Mouse (Mus musculus): Measurements from ENCODE around the gene Hpdl. TPM values are rescaled to one million over a fixed set of nuclear protein-coding genes. Genes with fewer than 3 reads are reported as not detected.

Hpdl gene
- polyA plus RNA-seq (2012; ENCODE audit: low replicate concordance) = 0.28 and 0.30 TPM in 2 replicates

DNA sequence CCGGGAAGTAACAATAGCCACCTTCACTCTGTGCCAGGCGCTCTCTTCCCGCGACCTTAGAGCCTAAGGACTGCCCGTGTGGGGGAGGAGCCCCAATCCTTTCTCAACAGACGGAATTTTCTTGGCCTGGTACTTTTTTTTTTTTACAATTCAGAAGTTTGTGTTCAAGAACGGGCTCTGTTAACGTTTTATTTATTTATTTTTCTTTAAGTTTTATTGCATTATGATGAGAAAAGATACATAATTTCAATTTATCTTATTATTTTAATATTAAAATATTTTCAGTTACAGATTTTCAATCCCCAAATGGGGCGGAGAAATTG lies at the start of gene Hpdl:
Gene Hpdl, minus strand, starts transcription at position 14 of the 323 bp plus-strand sequence.

DNA sequence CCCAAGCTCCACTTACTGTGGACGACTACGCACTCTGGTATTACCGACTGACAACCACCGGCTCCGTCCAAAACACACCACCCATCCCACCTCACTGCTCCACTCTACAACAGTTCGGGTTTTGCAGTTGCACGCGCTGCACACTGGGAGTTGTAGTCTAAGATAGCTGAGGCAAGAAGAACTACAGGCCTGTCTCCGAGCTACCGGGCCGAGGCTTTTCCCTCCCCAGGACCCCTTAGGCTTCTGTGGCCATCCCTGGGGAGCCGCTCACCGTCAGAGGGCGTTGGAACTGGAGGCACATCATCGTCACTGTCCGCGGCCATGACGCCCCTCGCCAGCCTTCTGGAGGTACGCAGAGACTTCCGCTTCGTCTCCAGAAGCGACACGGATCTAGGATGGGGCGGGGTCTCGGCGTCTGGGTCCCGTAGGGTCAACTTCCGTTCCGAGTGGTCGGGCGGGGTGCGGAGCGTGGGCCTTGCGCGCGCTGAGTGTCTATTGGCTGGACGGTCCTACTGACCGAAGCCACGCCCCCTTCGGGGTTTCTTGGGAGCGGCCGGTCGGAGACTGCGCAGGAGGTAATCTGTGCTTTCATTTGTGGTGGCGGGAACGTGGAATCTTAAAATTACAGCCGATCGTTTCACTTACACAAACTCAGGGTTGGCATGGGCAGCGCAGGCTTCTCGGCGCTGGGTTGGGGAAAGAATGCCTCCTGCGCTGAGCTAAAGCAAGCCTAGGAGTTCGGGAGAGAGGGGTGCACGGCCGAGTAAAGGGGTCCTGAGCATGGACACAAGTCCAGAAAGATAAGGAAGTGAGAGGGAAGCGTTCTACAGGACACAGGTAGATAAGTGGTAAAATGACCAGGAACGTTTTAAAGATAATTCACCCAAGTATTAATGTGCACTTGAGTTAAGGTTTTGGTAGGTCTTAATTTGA lies 14.0 kb downstream of the Hpdl start, which contains the start of the genes Toe1 and Mutyh:
Gene Toe1, minus strand, starts transcription at position 444 of the 933 bp plus-strand sequence.
Gene Mutyh, plus strand, starts transcription at position 527 of the 933 bp plus-strand sequence.

Other genes with a start within 250 kb of the Hpdl start
- 5.2 and 5.3 TPM in 2 replicates for gene Ccdc17, start 225.1 kb downstream of the Hpdl start, polyA plus RNA-seq (2012; ENCODE audit: low replicate concordance)
- 0.47 and 15.0 TPM in 2 replicates for gene Nasp, start 193.8 kb downstream of the Hpdl start, polyA plus RNA-seq (2012; ENCODE audit: low replicate concordance)
- gene Akr1a1, start 170.0 kb downstream of the Hpdl start, polyA plus RNA-seq (2012; ENCODE audit: low replicate concordance) = 114 and 200 TPM in 2 replicates
- 2.7 and 20.5 TPM in 2 replicates for gene Prdx1, start 136.2 kb downstream of the Hpdl start, polyA plus RNA-seq (2012; ENCODE audit: low replicate concordance)
- 0.35 and 1.0 TPM in 2 replicates for gene Mmachc, start 113.3 kb downstream of the Hpdl start, polyA plus RNA-seq (2012; ENCODE audit: low replicate concordance)
- gene Ccdc163, start 113.2 kb downstream of the Hpdl start, polyA plus RNA-seq (2012; ENCODE audit: low replicate concordance) = 1.2 and 5.7 TPM in 2 replicates
- 3.9 and 9.9 TPM in 2 replicates for gene Tesk2, start 100.8 kb downstream of the Hpdl start, polyA plus RNA-seq (2012; ENCODE audit: low replicate concordance)
- gene Toe1, start 14.1 kb downstream of the Hpdl start, polyA plus RNA-seq (2012; ENCODE audit: low replicate concordance) = 2.3 and 5.9 TPM in 2 replicates
- 13.7 and 19.9 TPM in 2 replicates for gene Mutyh, start 14.0 kb downstream of the Hpdl start, polyA plus RNA-seq (2012; ENCODE audit: low replicate concordance)
- gene Zswim5, start 55.7 kb upstream of the Hpdl start, polyA plus RNA-seq (2012; ENCODE audit: low replicate concordance) = 0.03 and 0.09 TPM in 2 replicates
- gene Urod, start 172.7 kb upstream of the Hpdl start, polyA plus RNA-seq (2012; ENCODE audit: low replicate concordance) = 4.5 and 43.6 TPM in 2 replicates
- 22.0 and 30.3 TPM in 2 replicates for gene Hectd3, start 173.6 kb upstream of the Hpdl start, polyA plus RNA-seq (2012; ENCODE audit: low replicate concordance)
- 0.81 and 2.7 TPM in 2 replicates for gene Eif2b3, start 197.7 kb upstream of the Hpdl start, polyA plus RNA-seq (2012; ENCODE audit: low replicate concordance)